Mouse (Mus musculus) spleen, adult 2 months (tissue): ENCODE results near the gene 5031439G07Rik.

Source experiments
- CTCF ChIP-seq: fragments of 200-500 bp; IDR thresholded peaks from 2 replicates; pipeline ENCODE4 v1.5.1; 2011; ENCODE audit warnings: mild to moderate bottlenecking, inconsistent platforms; ENCODE audit not compliant: insufficient read depth, insufficient read length, insufficient replicate concordance; ENCODE audit errors: extremely low read depth
- POLR2A ChIP-seq: fragments of 200-500 bp; IDR thresholded peaks from 2 replicates; pipeline ENCODE4 v1.6.1; 2011; ENCODE audit warnings: low read depth, low read length, inconsistent platforms

DNA sequence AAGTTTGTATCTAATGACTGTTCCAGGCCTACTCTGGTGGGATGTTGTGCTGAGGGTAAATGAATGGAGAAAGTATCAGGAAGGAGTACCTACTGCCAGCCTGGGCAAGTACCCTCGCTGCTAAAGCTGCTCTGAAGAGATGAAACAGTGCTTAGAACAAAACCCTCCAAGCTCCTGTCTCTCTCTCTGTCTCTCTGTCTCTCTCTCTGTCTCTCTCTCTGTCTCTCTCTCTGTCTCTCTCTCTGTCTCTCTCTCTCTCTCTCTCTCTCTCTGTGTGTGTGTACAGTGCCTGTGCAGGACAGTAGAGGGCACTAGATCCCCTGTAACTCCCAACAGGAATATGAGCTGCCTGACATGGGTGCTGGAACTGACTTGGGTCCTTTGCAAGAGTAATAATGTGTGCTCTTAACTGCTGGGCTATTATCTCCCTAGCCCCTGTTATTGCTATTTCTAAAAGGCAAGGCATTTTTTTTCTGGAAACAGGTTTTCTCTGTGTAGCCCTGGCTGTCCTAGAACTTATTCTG, 62.8 kb downstream of the 5031439G07Rik start:
- TF ChIP-seq POLR2A = no peak
- no peak for TF ChIP-seq CTCF
